Mouse (Mus musculus): ENCODE data around the gene Abca7.
A peak's percentile ranks its signal among the peaks of the same experiment; 100 is the strongest.

DNA sequence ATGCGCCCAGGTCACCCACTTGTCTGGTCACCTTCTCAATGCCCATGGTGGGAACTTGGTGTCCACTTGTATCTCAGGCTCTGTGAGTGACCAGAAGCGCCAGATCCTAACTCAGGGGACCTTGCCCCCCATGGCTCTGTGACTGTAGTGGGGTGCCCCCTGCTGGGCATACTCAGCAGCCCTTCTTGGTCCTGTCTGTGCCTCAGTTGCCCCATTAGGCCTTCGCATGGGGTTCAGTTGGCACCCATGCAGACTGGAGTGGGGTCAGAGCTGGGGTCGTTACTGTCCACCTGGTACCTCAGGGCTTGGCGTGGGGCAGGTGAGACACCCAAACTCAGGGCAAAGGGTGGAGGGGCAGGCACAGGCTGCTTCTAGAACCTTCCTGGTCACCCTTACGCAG is 42.3 kb upstream of the Abca7 start:
- TF ChIP-seq CTCF (IDR thresholded peaks at IDR 0.05; ENCODE audit: low read depth, low read length) (peak; percentile 65), GATA1 (IDR thresholded peaks at IDR 0.05; ENCODE audit: borderline replicate concordance, low read length) (no peak), TAL1 (conservative IDR thresholded peaks at IDR 0.05; ENCODE audit: low read depth, low read length) (no peak)

All from G1E (cell line).